Mouse (Mus musculus) small intestine, adult 2 months (tissue): ENCODE measurements around the gene Ptges2.

ENCODE experiments used
- CTCF ChIP-seq: fragments of 200-500 bp; IDR thresholded peaks from 2 replicates; pipeline ENCODE4 v1.5.1; 2012; ENCODE audit warnings: low read depth, mild to moderate bottlenecking, control low read depth, inconsistent platforms, low read length, moderate library complexity, mixed read lengths; ENCODE audit not compliant: insufficient replicate concordance, insufficient read length; ENCODE audit errors: extremely low read depth
- POLR2A ChIP-seq: fragments of 200-500 bp; IDR thresholded peaks from 2 replicates; pipeline ENCODE4 v1.6.1; 2012; ENCODE audit warnings: low read depth, mild to moderate bottlenecking, control low read depth, inconsistent platforms, low read length, moderate library complexity

- no peak for TF ChIP-seq CTCF
- no peak for TF ChIP-seq POLR2A
These were observed 58.9 kb downstream of the Ptges2 start for GRCm38 (mm10) chr2:32454633-32455032.
